Mouse (Mus musculus) forebrain, embryonic 15.5 days (tissue): ENCODE results near the gene Natd1. TPM values are rescaled to one million over a fixed set of nuclear protein-coding genes. Genes with fewer than 3 reads are reported as not detected.
"Not testable (repeated sequence)": the region's sequence is repeated elsewhere in the genome, so short reads cannot be mapped to it uniquely, and the experiment has no call there.

Experiments
- ATAC-seq: fragments of 200-750 bp; cut with Nextera tagmentation; replicated peaks from 2 replicates; pipeline ENCODE4 v1.8.0; 2017; ENCODE audit warnings: mild to moderate bottlenecking, moderate TSS enrichment, moderate library complexity
- H3K27ac ChIP-seq: fragments of 300-500 bp; sonication (generic); replicated peaks from 2 replicates; pipeline ENCODE4 v1.5.1; 2015; ENCODE audit warnings: mild to moderate bottlenecking, inconsistent platforms
- H3K27me3 ChIP-seq: fragments of 300-500 bp; sonication (generic); 2 replicates; pipeline ENCODE4 v1.6.1; 2015; ENCODE audit warnings: inconsistent platforms
- H3K36me3 ChIP-seq: fragments of 300-500 bp; sonication (generic); 2 replicates; pipeline ENCODE4 v1.6.1; 2015; ENCODE audit warnings: mild to moderate bottlenecking, inconsistent platforms
- H3K4me1 ChIP-seq: fragments of 300-500 bp; sonication (generic); 2 replicates; pipeline ENCODE4 v1.6.1; 2015; ENCODE audit warnings: inconsistent platforms
- H3K4me2 ChIP-seq: fragments of 300-500 bp; sonication (generic); replicated peaks from 2 replicates; pipeline ENCODE4 v1.6.1; 2015; ENCODE audit warnings: mild to moderate bottlenecking, inconsistent platforms
- H3K4me3 ChIP-seq: fragments of 300-500 bp; sonication (generic); 2 replicates; pipeline ENCODE4 v1.5.1; 2015; ENCODE audit warnings: mild to moderate bottlenecking, inconsistent platforms
- H3K9ac ChIP-seq: fragments of 300-500 bp; sonication (generic); replicated peaks from 2 replicates; pipeline ENCODE4 v1.6.1; 2015; ENCODE audit warnings: mild to moderate bottlenecking, inconsistent platforms
- H3K9me3 ChIP-seq: fragments of 300-500 bp; sonication (generic); 2 replicates; pipeline ENCODE4 v1.6.1; 2016; ENCODE audit warnings: inconsistent platforms
- WGBS: fragments of 180-500 bp; shearing (Covaris S2); methylation state at CpG from one replicate; pipeline ENCODE4 v1.1.7; 2015; ENCODE audit warnings: mixed read lengths; 5-methylcytosine and 5-hydroxymethylcytosine counted together
- polyA plus RNA-seq: library from polyadenylated mRNA; unstranded; fragments of >200 nt; fragmentation: Nextera tagmentation; extraction: Ambion mirVana; gene quantifications from 2 replicates; pipeline ENCODE4 v1.2.1, GENCODE M21; 2015

Natd1 gene
- polyA plus RNA-seq, 1 experiment from 2014 or later: 34.5 TPM

DNA sequence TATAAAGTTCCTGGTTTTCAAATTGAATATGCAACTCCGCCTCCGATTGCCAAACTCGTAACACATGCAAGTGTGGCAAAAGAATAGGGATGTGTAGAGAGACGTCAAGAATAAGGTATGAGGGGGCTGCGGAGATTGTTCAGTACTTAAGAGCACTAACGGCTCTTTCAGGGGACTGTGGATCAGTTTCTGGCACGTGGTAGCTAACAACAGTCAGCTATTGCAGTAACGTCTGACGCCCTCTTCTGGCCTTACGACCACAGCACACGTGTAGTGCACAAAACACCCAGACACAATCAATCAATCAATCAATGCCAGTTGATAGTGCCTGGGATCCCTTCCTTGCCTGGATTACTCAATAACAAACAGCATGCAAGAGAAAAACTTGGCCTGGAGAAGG is 35.1 kb downstream of the Natd1 start:
- WGBS: under 1% methylated on average over 11 of the region's 11 CpGs
- peak overlapping the region; percentile 66 for H3K9ac ChIP-seq
- no peaks in the 10 kb centered on the region for H3K9me3 ChIP-seq
- no peaks in the 10 kb centered on the region for H3K27me3 ChIP-seq
- H3K36me3 ChIP-seq: no peaks in the 10 kb centered on the region
- no peak for ATAC-seq
- H3K27ac ChIP-seq: peak overlapping the region; percentile 91
- H3K4me3 ChIP-seq: peak overlapping the region; percentile 67
- H3K4me2 ChIP-seq: peak overlapping the region; percentile 72
- peaks cover 38% of the 10 kb centered on the region for H3K4me1 ChIP-seq

DNA sequence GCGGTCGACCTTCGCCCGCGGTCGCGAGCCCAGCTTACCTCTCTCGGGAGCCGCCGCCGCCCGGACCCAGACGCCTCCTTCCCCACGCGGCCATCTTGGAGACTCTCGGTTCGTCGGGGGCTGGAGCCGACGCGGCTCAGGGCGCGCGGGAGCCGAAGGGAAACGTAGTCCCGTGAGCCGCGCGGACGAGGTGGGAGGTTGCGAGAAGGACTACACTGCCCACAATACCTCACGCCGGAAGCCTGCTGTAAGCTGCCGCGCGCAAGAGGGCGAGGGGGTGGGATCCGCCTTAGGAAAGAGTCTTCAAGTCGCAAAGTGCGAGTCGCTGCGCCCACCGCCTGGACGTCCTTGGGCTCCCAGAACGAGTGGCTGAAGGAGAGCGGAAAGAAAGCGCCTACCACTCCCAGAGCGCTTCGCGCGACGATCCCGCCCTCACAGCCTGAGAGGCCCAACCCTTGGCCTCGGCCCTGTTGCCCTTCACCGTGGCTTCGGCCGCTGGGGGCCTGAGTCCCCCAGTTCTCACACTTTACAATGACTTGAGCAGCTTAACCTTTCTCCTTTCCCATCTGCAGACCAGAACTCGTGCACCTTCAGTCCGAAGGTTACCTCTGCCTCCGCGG is 35.8 kb downstream of the Natd1 start, which contains the start of gene Tmem11:
Gene Tmem11, minus strand, starts transcription at position 598 of the 620 bp plus-strand sequence.
- peaks cover 41% of the 10 kb centered on the region for H3K4me1 ChIP-seq
- H3K9me3 ChIP-seq: no peaks in the 10 kb centered on the region
- under 1% methylated on average over 62 of the region's 62 CpGs for WGBS
- ATAC-seq: peak; percentile 100
- no peaks in the 10 kb centered on the region for H3K36me3 ChIP-seq
- peak within 1 kb of the TSS; percentile 87 for H3K9ac ChIP-seq
- peak within 1 kb of the TSS; percentile 91 for H3K27ac ChIP-seq
- H3K4me2 ChIP-seq: peak within 1 kb of the TSS; percentile 72
- peak within 1 kb of the TSS; percentile 67 for H3K4me3 ChIP-seq
- no peaks in the 10 kb centered on the region for H3K27me3 ChIP-seq

DNA sequence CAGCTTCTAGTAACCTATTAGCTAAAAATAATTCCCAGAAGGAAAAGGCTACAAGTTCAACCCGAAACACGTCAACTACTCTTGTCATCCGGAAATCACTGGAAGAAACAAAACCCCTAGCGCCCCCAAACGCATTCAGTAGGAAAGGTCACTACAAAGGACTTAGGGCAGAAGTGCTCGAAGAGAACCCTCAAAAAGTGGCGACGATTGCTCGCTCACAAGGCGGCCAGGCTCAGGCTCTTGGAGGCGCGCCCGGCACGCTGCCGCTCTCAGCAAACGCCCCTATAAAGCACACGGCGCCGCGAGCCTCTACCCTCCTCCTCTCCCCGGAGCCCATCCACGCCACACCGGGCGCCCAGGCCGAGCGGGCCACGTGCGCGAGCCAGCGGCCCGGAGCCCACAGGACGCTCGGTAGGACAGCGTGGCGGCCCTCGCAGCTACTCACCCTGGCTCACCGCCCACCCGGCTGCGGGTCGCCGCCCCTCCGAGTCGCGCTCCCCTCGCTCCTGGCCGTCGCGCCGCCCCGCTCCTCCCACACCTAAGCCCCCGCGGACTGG is 36.4 kb downstream of the Natd1 start:
- Histone ChIP-seq H3K9ac (peak overlapping the region; percentile 87), H3K4me1 (peaks cover 41% of the 10 kb centered on the region), H3K4me3 (peak overlapping the region; percentile 67), H3K9me3 (no peaks in the 10 kb centered on the region), H3K27me3 (no peaks in the 10 kb centered on the region), H3K36me3 (no peaks in the 10 kb centered on the region), H3K4me2 (peak overlapping the region; percentile 65), H3K27ac (peak overlapping the region; percentile 91)
- peak; percentile 67 for ATAC-seq
- WGBS: under 1% methylated on average over 51 of the region's 52 CpGs

DNA sequence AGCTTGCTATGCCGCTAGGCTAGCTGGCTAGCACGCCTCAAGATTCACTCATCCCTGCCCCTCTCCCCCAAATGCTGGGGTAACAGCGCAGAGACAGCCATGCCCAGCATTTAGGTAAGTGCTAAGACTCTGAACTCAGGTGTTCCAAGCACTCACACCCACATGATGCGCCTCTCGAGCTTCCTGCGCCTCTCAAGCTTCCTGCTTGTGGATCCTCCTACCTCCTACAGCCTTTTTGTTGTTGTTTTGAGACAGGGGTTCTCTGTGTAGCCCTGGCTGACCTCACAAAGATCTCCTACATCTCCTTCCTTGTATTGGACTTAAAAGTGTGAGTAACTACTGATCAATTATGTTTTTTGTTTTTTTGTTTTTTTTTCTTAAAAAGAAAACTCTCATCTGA is 41.4 kb downstream of the Natd1 start:
- H3K27ac ChIP-seq: no peak overlapping the region

DNA sequence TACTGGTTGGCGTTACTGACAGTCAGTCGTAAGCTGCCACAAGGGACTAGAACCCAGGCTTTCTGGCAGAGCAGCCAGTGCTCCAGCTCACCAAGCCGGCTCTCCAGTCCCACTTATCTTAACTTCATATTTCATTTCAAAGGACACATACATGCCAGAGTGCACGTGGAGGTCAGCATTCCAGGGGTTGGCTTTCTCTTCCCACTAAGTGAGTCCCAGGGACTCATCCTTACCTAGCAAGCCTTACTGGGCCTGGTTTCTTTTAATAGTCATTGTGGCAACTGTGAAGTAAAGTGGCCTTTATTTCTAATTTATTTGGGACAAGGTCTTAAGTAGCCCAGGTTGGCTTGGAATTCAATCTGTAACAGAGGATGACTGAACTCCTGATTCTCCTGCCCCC is 43.1 kb downstream of the Natd1 start:
- WGBS: 93% methylated on average over 4 of the region's 4 CpGs
- Histone ChIP-seq H3K4me1 (peaks cover 19% of the 10 kb centered on the region), H3K9me3 (no peaks in the 10 kb centered on the region), H3K27me3 (no peaks in the 10 kb centered on the region), H3K27ac (no peak overlapping the region), H3K4me2 (no peak overlapping the region), H3K4me3 (no peak overlapping the region), H3K9ac (no peak overlapping the region), H3K36me3 (no peaks in the 10 kb centered on the region)
- ATAC-seq: no peak

More for the DNA sequence above, 41.4 kb downstream of the Natd1 start:
- no peak for ATAC-seq
- Histone ChIP-seq H3K27me3 (no peaks in the 10 kb centered on the region), H3K4me1 (peaks cover 34% of the 10 kb centered on the region), H3K36me3 (no peaks in the 10 kb centered on the region), H3K9ac (no peak overlapping the region), H3K4me2 (no peak overlapping the region), H3K4me3 (no peak overlapping the region), H3K9me3 (no peaks in the 10 kb centered on the region)
- 89% methylated on average over 6 of the region's 6 CpGs for WGBS

DNA sequence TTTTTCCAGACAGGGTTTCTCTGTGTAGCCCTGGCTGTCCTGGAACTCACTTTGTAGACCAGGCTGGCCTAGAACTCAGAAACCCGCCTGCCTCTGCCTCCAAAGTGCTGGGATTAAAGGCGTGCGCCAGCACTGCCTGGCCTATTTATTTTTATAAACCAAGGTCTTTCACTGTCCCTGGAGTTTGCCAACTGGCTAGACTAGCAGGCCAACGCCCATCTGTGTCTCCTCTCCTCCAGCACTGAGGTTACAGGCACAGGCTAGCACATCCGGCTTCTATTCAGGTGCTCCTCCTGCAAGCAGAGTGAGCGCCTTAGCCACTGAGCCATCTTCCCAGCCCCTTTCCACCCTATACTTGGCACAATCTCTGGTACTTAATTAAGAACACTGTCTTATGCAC is 45.1 kb downstream of the Natd1 start:
- H3K4me1 ChIP-seq, H3K36me3 ChIP-seq, H3K4me3 ChIP-seq, H3K4me2 ChIP-seq, H3K27ac ChIP-seq, H3K9me3 ChIP-seq, ATAC-seq, H3K27me3 ChIP-seq, H3K9ac ChIP-seq: not testable (repeated sequence)
- WGBS: 99% methylated on average over 6 of the region's 6 CpGs

DNA sequence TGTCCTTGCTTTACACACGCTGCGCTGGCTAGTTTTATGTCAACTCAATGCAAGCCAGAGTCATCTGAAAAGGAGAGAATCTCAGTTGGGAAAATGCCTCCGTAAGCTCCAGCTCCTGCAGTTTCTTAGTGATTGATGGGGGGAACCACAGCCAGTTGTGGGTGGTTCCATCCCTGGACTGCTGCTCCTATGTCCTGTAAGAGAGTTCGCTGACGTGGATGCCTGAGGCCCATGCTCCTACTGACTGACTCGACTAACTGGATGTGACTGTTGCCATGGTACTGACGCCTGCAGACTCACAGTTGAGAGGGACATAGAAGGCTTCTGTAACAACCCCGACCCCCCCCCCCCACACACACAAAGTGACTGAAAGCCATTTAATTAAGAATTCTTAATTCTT is 46.6 kb downstream of the Natd1 start:
- peaks cover 5% of the 10 kb centered on the region; the same call in 1 of the 2 replicates for H3K4me1 ChIP-seq
- H3K4me3 ChIP-seq: no peak overlapping the region
- no peaks in the 10 kb centered on the region for H3K27me3 ChIP-seq
- peaks cover 22% of the 10 kb centered on the region for H3K36me3 ChIP-seq
- H3K27ac ChIP-seq: no peak overlapping the region
- H3K4me2 ChIP-seq: no peak overlapping the region
- no peak for ATAC-seq
- H3K9me3 ChIP-seq: no peaks in the 10 kb centered on the region
- H3K9ac ChIP-seq: no peak overlapping the region
- WGBS: 69% methylated on average over 8 of the region's 8 CpGs

DNA sequence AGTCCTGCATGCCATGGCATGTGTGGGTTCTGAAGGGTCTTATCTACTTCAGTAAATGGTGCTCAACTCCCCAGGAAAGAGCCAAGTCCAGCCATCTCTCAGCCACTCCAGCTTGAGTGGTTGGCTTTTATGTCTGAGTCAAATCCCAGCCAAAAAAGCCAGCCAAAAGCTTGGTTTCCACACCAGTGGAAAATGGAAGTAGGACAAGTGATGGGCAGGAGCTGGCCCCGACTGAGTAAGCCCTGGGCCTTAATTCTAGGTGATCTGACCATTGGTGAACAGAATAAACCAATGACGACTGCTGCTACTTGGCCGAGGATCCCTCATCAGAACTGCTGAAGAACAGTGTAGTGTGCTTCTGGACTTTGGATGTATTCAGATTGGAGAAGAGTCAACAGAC is 47.1 kb downstream of the Natd1 start:
- H3K27ac ChIP-seq: no peak overlapping the region
- no peak for ATAC-seq
- WGBS: 91% methylated on average over 3 of the region's 3 CpGs
- H3K27me3 ChIP-seq: no peaks in the 10 kb centered on the region
- no peak overlapping the region for H3K4me2 ChIP-seq
- H3K4me3 ChIP-seq: no peak overlapping the region
- peaks cover 27% of the 10 kb centered on the region for H3K36me3 ChIP-seq
- H3K9ac ChIP-seq: no peak overlapping the region
- peaks cover 5% of the 10 kb centered on the region; the same call in 1 of the 2 replicates for H3K4me1 ChIP-seq
- H3K9me3 ChIP-seq: no peaks in the 10 kb centered on the region

DNA sequence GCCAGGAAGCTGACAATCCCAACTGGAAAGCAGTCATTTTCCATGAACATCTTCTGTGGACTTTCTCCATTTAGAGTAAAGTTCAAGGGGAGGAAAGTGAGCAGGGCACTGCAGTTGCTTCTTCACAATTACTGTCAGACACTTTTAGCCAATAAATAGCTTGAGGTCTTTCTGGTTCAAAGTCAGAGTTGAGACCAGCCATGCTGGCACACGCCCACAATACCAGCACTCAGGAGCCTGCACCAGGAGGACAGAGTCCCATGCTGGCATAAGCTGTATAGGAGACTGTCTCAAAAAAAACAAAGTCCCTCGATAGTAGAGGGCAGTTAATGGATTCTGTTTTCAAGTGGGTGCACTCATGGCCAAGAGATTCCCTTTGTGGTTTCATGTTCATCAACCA is 48.5 kb downstream of the Natd1 start:
- no peak overlapping the region for H3K4me2 ChIP-seq
- H3K36me3 ChIP-seq: peaks cover 37% of the 10 kb centered on the region
- H3K9ac ChIP-seq: no peak overlapping the region
- H3K27me3 ChIP-seq: no peaks in the 10 kb centered on the region
- no peak overlapping the region for H3K4me3 ChIP-seq
- no peak overlapping the region for H3K27ac ChIP-seq
- WGBS: 46% methylated on average over 2 of the region's 2 CpGs
- ATAC-seq: no peak
- H3K9me3 ChIP-seq: no peaks in the 10 kb centered on the region
- peaks cover 5% of the 10 kb centered on the region; the same call in 1 of the 2 replicates for H3K4me1 ChIP-seq

DNA sequence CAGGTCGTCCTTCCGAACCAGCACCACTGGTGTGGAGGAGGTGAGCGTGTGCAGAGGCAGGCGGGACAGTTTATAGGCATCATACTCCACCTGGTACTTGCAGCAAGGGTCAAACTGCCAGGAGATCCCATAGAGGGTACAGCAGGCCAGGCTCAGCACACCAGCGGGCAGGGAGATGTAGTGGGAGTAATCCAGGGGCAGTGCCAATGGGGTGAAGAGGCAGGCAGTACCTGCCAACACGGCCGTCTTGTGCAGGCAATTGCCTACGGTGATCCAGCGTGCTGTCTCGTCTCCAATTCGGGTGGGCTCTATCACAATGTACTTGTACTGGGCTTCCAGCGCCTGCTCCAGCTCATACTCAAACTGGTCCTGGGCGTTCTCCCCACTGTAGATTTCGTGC is 49.6 kb downstream of the Natd1 start:
- Histone ChIP-seq H3K9ac (no peak overlapping the region), H3K36me3 (peaks cover 37% of the 10 kb centered on the region), H3K4me2 (no peak overlapping the region), H3K4me3 (no peak overlapping the region), H3K27ac (no peak overlapping the region), H3K9me3 (no peaks in the 10 kb centered on the region), H3K4me1 (peaks cover 5% of the 10 kb centered on the region; the same call in 1 of the 2 replicates), H3K27me3 (no peaks in the 10 kb centered on the region)
- no peak for ATAC-seq
- WGBS: 89% methylated on average over 14 of the region's 14 CpGs

DNA sequence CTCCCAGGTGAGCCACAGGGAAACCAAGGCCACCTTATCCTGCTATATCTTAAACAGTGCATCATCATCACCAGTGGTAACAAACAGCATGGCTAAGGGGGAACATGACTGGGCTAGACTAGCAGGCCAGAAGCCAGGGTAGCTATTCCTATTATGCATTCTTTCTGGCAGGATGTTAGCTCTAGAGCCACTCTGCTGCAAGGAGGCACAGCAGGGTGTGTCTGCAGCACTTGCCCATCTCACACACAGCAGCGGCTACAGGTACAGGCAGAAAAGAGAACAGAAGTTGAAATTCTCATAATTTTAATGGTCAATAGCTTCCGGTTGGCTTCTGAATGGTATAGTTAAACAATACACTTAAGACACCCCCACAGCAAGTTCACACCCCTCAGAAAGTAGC is 50.4 kb downstream of the Natd1 start:
- ATAC-seq: no peak
- no peak overlapping the region for H3K9ac ChIP-seq

DNA sequence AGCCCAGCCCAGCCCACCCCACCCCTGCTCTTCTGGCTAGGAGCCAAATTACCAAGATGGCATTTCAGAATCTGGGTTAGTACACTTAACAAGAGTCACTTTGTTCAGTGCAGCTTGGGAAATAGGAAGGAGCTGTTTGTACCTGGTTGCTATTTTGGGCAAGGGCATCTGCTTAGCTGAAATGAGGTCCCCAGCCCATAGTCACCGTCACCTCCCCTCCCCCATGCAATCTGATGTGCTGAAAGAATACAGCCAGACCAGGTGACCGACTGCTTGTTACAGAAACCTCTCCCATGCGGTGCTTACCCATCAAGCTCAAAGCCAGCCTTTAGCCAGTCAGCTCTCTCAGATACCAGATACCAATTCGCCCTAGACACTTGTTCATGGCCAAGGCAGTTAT is 51.4 kb downstream of the Natd1 start:
- no peak for ATAC-seq
- no peaks in the 10 kb centered on the region for H3K27me3 ChIP-seq
- no peak overlapping the region for H3K27ac ChIP-seq
- H3K4me1 ChIP-seq: peaks cover 5% of the 10 kb centered on the region; the same call in 1 of the 2 replicates
- H3K4me3 ChIP-seq: no peak overlapping the region
- WGBS: 77% methylated on average over 4 of the region's 4 CpGs
- no peak overlapping the region for H3K9ac ChIP-seq
- H3K9me3 ChIP-seq: no peaks in the 10 kb centered on the region
- no peak overlapping the region for H3K4me2 ChIP-seq
- H3K36me3 ChIP-seq: peaks cover 48% of the 10 kb centered on the region

More for the DNA sequence above, 50.4 kb downstream of the Natd1 start:
- Histone ChIP-seq H3K9me3 (no peaks in the 10 kb centered on the region), H3K27ac (no peak overlapping the region), H3K27me3 (no peaks in the 10 kb centered on the region), H3K4me1 (peaks cover 5% of the 10 kb centered on the region; the same call in 1 of the 2 replicates), H3K36me3 (peaks cover 39% of the 10 kb centered on the region), H3K4me3 (no peak overlapping the region), H3K4me2 (no peak overlapping the region)
- WGBS: 92% methylated on average over 2 of the region's 2 CpGs
